Mouse (Mus musculus): ENCODE measurements around the gene Kirrel2. TPM values are rescaled to one million over a fixed set of nuclear protein-coding genes. Genes with fewer than 3 reads are reported as not detected.

Kirrel2 gene
- polyA plus RNA-seq, 1 experiment, result not detected

DNA sequence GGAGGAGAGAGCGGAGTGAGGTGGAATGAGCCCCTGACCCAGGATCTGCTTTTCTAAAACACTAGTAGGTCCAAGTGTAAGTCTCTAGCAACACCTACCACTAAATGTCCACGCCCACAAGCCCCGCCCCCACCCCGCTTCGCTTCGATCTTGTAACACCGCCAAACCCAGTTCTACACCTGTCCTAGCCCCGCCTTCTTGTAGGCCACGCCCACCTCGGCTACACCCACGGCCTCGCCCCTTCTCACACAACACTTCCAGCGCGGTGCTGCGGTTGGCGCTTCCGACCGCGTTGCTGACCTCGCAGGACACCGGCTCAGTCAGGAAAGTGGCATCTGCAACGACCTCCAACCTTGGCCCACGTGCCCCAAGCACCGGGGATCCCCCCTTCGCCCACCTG, 3.7 kb downstream of the Kirrel2 start:
- Histone ChIP-seq H3K79me2 (ENCODE audit: control insufficient read depth, insufficient read depth) (no peaks in the 10 kb centered on the region), H3ac (ENCODE audit: control insufficient read depth, insufficient read length) (no peak overlapping the region), H3K27me3 (ENCODE audit: control insufficient read depth, insufficient read depth, insufficient read length) (peaks cover 59% of the 10 kb centered on the region), H3K36me3 (ENCODE audit: control insufficient read depth, insufficient read depth) (no peaks in the 10 kb centered on the region), H3K4me2 (ENCODE audit: low read depth) (no peak overlapping the region), H3K4me3 (no peak overlapping the region)
- TF ChIP-seq MAX (IDR thresholded peaks at IDR 0.05; ENCODE audit: low read depth) (no peak), MYOD1 (IDR thresholded peaks at IDR 0.05; ENCODE audit: control insufficient read depth in 1 of 3, insufficient read length in 2 of 3, low read depth in 2 of 3) (no peak), SRF (IDR thresholded peaks at IDR 0.05; ENCODE audit: control insufficient read depth, insufficient read length, low read depth) (no peak), TCF3 (IDR thresholded peaks at IDR 0.05; ENCODE audit: insufficient read length, low read depth) (no peak), CEBPB (IDR thresholded peaks at IDR 0.05; ENCODE audit: insufficient read depth, poor library complexity, severe bottlenecking) (no peak), MYOG (IDR thresholded peaks at IDR 0.05; ENCODE audit: control insufficient read depth in 1 of 3, insufficient read depth in 1 of 3, insufficient read length in 2 of 3, low read depth in 2 of 3) (no peak), REST (IDR thresholded peaks at IDR 0.05; ENCODE audit: insufficient read depth, insufficient read length) (no peak)

DNA sequence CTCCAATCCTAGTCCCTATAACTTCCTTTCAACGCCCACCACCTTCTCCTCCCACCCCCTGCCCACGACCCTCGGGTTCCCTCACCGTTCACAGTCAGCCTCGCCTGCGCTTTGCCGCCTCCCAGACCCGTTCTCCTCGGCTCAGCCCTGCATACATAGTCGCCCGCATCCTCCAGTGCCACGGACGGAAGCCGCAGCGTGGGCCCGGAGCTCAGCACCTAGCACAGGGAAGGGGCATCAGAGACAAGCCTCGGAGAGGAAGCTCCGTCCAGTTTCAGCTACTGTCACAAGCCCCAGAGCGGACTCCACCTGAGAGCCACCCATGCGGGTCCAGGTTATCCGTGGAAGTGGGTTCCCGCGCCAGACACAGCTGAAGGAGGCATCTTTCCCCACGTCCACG, 4.2 kb downstream of the Kirrel2 start:
- Histone ChIP-seq H3K4me2 (ENCODE audit: low read depth) (no peak overlapping the region), H3K79me2 (ENCODE audit: control insufficient read depth, insufficient read depth) (no peaks in the 10 kb centered on the region), H3ac (ENCODE audit: control insufficient read depth, insufficient read length) (no peak overlapping the region), H3K36me3 (ENCODE audit: control insufficient read depth, insufficient read depth) (no peaks in the 10 kb centered on the region), H3K27me3 (ENCODE audit: control insufficient read depth, insufficient read depth, insufficient read length) (peaks cover 59% of the 10 kb centered on the region), H3K4me3 (no peak overlapping the region)
- no peak for TF ChIP-seq USF1 (IDR thresholded peaks at IDR 0.05; ENCODE audit: low read depth)
- TF ChIP-seq TCF12 (IDR thresholded peaks at IDR 0.05; ENCODE audit: insufficient read depth, poor library complexity, severe bottlenecking), result no peak
- no peak for TF ChIP-seq SRF (IDR thresholded peaks at IDR 0.05; ENCODE audit: control insufficient read depth, insufficient read length, low read depth)
- no peak for TF ChIP-seq E2F4 (IDR thresholded peaks at IDR 0.05; ENCODE audit: insufficient read depth)
- TF ChIP-seq POLR2AphosphoS2 (IDR thresholded peaks at IDR 0.05; ENCODE audit: insufficient read length, low read depth), result no peak
- no peak for TF ChIP-seq POLR2A (IDR thresholded peaks at IDR 0.05; ENCODE audit: insufficient read length, low read depth)
- no peak for TF ChIP-seq MAX (IDR thresholded peaks at IDR 0.05; ENCODE audit: low read depth)
- TF ChIP-seq MYOD1 (IDR thresholded peaks at IDR 0.05; ENCODE audit: control insufficient read depth in 1 of 3, insufficient read length in 2 of 3, low read depth in 2 of 3), result no peak
- no peak for TF ChIP-seq MYOG (IDR thresholded peaks at IDR 0.05; ENCODE audit: control insufficient read depth in 1 of 3, insufficient read depth in 1 of 3, insufficient read length in 2 of 3, low read depth in 2 of 3)
- no peak for TF ChIP-seq TCF3 (IDR thresholded peaks at IDR 0.05; ENCODE audit: insufficient read length, low read depth)
- no peak for TF ChIP-seq CEBPB (IDR thresholded peaks at IDR 0.05; ENCODE audit: insufficient read depth, poor library complexity, severe bottlenecking)
- no peak for TF ChIP-seq REST (IDR thresholded peaks at IDR 0.05; ENCODE audit: insufficient read depth, insufficient read length)

DNA sequence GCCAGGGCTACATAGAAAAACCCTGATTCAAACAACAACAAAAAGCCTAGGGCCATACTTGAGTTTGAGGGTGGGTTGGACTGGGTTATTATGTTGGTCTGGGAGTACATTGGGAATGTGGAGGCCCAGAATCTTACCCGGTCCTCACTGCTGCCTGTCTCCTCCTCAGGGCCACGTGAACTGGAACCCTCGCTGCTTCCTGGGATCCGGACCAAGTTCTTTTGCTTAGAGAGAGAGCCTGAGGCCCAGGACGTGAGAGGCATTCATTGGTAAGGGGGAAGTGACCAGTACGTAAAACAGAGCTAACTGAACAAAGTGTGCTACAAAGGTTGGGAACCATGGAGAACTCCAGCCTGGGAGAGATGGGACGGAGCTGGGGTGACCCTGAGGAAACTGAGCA, 7.2 kb downstream of the Kirrel2 start:
- Histone ChIP-seq H3K36me3 (ENCODE audit: control insufficient read depth, insufficient read depth) (no peaks in the 10 kb centered on the region), H3K4me3 (no peak overlapping the region), H3ac (ENCODE audit: control insufficient read depth, insufficient read length) (no peak overlapping the region), H3K4me2 (ENCODE audit: low read depth) (no peak overlapping the region), H3K27me3 (ENCODE audit: control insufficient read depth, insufficient read depth, insufficient read length) (peaks cover 44% of the 10 kb centered on the region), H3K79me2 (ENCODE audit: control insufficient read depth, insufficient read depth) (no peaks in the 10 kb centered on the region)
- TF ChIP-seq TCF12 (IDR thresholded peaks at IDR 0.05; ENCODE audit: insufficient read depth, poor library complexity, severe bottlenecking), result no peak

DNA sequence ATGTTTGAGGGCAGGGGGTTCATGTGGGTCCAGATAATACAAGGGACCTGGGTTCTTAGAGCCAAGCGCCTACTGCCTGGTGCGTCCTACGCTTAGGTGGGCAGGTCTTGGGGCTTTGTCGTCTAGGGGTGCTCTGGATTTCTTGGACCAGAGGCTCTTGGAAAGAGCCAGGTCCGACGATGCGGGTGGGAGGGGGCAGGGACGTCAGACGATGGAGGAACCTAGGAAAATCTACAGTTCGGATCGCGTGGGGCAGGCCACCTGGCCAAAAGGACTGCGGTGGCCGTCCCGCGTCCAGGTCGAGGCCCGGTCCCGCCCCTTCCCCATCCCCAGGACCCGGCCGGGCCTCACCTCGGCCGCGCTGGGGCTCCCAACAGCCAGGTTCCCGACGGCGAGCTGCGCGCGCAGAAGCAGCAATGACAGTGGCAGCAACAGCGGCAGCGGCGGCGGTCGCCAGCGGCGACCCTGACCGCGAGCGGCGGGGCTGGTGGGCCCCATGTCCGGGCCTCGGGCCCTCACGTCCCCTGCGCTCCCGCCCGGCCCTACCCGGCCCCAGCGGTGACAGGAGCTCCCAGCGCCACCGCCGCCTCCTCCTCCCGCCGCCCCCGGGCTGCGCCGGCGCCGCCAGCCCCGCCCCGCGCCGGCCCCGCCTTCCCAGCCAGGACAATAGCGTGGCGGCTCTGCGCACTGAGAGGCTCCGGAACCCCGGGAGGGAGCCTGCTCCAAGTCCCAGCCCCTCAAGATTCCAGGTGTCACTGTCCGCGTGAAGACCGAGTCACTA, 12.3 kb downstream of the Kirrel2 start, which contains the start of gene Aplp1:
Gene Aplp1 (minus strand): TSS at position 565 of the 781 bp plus-strand sequence.
- Histone ChIP-seq H3ac (ENCODE audit: control insufficient read depth, insufficient read length) (no peak within 1 kb of the TSS), H3K4me3 (no peak within 1 kb of the TSS), H3K36me3 (ENCODE audit: control insufficient read depth, insufficient read depth) (no peaks in the 10 kb centered on the region), H3K79me2 (ENCODE audit: control insufficient read depth, insufficient read depth) (no peaks in the 10 kb centered on the region), H3K27me3 (ENCODE audit: control insufficient read depth, insufficient read depth, insufficient read length) (peaks cover 36% of the 10 kb centered on the region), H3K4me2 (ENCODE audit: low read depth) (no peak within 1 kb of the TSS)
- TF ChIP-seq POLR2AphosphoS2 (IDR thresholded peaks at IDR 0.05; ENCODE audit: insufficient read length, low read depth) (no peak), MAX (IDR thresholded peaks at IDR 0.05; ENCODE audit: low read depth) (no peak), POLR2A (IDR thresholded peaks at IDR 0.05; ENCODE audit: insufficient read length, low read depth) (no peak), TCF12 (IDR thresholded peaks at IDR 0.05; ENCODE audit: insufficient read depth, poor library complexity, severe bottlenecking) (no peak), REST (IDR thresholded peaks at IDR 0.05; ENCODE audit: insufficient read depth, insufficient read length) (no peak)

DNA sequence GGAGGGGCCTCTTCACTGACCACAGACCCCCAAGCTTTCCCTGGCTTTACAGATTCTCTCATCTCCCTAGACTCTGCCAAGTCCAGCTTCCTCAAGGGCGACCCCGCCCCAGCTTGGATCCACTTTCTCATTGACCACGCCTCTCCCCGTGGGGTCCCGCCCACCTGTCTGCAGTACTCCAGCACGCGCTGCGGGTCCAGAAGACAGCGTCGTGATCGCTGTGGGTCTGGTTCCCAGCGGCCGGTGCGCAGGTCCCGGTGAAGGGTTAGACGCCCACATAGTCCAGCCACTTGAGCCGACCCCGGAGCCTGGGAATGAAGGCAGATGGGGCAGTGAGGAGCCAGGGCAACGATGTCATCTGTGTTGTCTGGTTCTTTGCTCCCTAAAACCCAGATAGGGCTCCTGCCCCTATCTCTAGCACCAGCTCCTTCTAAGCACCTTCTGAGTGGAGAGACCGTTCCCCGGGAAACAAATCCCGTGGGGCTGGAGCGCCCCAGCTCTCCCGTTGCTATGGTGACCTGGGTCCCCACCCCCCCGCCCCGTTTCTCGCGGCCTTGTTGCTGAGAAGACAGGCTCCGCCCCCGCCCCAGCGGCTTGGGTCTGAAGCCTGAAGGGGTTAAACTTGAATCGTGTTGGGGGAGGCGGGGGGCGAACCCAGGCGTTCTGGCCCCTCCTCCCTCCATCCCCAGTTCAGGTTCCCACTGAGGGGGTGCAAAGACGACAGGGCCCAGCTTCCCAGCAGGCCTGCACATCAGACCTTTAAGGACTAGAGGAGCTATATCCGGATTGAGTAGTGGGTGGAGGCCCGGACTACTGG, 13.1 kb downstream of the Kirrel2 start:
- Histone ChIP-seq H3K79me2 (ENCODE audit: control insufficient read depth, insufficient read depth) (no peaks in the 10 kb centered on the region), H3K27me3 (ENCODE audit: control insufficient read depth, insufficient read depth, insufficient read length) (peaks cover 41% of the 10 kb centered on the region), H3K4me3 (no peak overlapping the region), H3K4me2 (ENCODE audit: low read depth) (no peak overlapping the region), H3ac (ENCODE audit: control insufficient read depth, insufficient read length) (no peak overlapping the region), H3K36me3 (ENCODE audit: control insufficient read depth, insufficient read depth) (no peaks in the 10 kb centered on the region)
- TF ChIP-seq MAX (IDR thresholded peaks at IDR 0.05; ENCODE audit: low read depth) (no peak), MYOG (IDR thresholded peaks at IDR 0.05; ENCODE audit: control insufficient read depth in 1 of 3, insufficient read depth in 1 of 3, insufficient read length in 2 of 3, low read depth in 2 of 3) (no peak), TCF3 (IDR thresholded peaks at IDR 0.05; ENCODE audit: insufficient read length, low read depth) (no peak), CEBPB (IDR thresholded peaks at IDR 0.05; ENCODE audit: insufficient read depth, poor library complexity, severe bottlenecking) (no peak), MYOD1 (IDR thresholded peaks at IDR 0.05; ENCODE audit: control insufficient read depth in 1 of 3, insufficient read length in 2 of 3, low read depth in 2 of 3) (no peak), E2F4 (IDR thresholded peaks at IDR 0.05; ENCODE audit: insufficient read depth) (no peak)

Measured in myocyte (in vitro differentiated cells).